Mouse (Mus musculus): ENCODE results near the gene Ints13. TPM values are rescaled to one million over a fixed set of nuclear protein-coding genes. Genes with fewer than 3 reads are reported as not detected.

Ints13 gene
- polyA plus RNA-seq (2014; fragmentation: Nextera tagmentation; extraction: Ambion mirVana): 87.8 and 96.1 TPM in 2 replicates

- Histone ChIP-seq H3K36me3 (replicated peaks; ENCODE audit: control insufficient read depth, insufficient read depth, low read depth, low read length) (no peaks in the 10 kb centered on the region), H3K4me3 (ENCODE audit: low read depth, low read length) (peak within 1 kb of the TSS; percentile 84), H3K4me2 (ENCODE audit: low read depth, low read length) (peak within 1 kb of the TSS; percentile 66), H3K9me3 (replicated peaks; ENCODE audit: control insufficient read depth, low read length) (no peaks in the 10 kb centered on the region), H3K9ac (replicated peaks; ENCODE audit: low read length) (peak within 1 kb of the TSS; percentile 94), H3K27ac (replicated peaks; ENCODE audit: low read depth, low read length) (peak within 1 kb of the TSS; percentile 89), H3K4me1 (ENCODE audit: control insufficient read depth, insufficient read depth, low read length) (no peaks in the 10 kb centered on the region; the same call in 1 of the 2 replicates), H3K27me3 (ENCODE audit: control insufficient read depth, insufficient read depth, low read length) (no peaks in the 10 kb centered on the region)
- ATAC-seq (replicated peaks; ENCODE audit: insufficient number of reproducible peaks, low FRiP score, low TSS enrichment, low read depth) (peak; percentile 94), DNase-seq (ENCODE audit: low spot score) (peak; percentile 99)
- WGBS: under 1% methylated on average over 76 of the region's 77 CpGs
These were observed at the start of gene Ints13 for GRCm38 (mm10) chr6:146577310-146578109. Ints13 (minus strand) TSS chr6:146577835.

GRCm38 (mm10) chr6:146616670-146617069, 39.0 kb upstream of the Ints13 start:
- Histone ChIP-seq H3K4me2 (ENCODE audit: low read depth, low read length) (no peak overlapping the region), H3K9me3 (replicated peaks; ENCODE audit: control insufficient read depth, low read length) (no peaks in the 10 kb centered on the region), H3K9ac (replicated peaks; ENCODE audit: low read length) (no peak overlapping the region), H3K27ac (replicated peaks; ENCODE audit: low read depth, low read length) (no peak overlapping the region), H3K4me3 (ENCODE audit: low read depth, low read length) (no peak overlapping the region), H3K27me3 (ENCODE audit: control insufficient read depth, insufficient read depth, low read length) (no peaks in the 10 kb centered on the region), H3K4me1 (ENCODE audit: control insufficient read depth, insufficient read depth, low read length) (no peaks in the 10 kb centered on the region), H3K36me3 (replicated peaks; ENCODE audit: control insufficient read depth, insufficient read depth, low read depth, low read length) (no peaks in the 10 kb centered on the region)
- no peak for ATAC-seq (replicated peaks; ENCODE audit: insufficient number of reproducible peaks, low FRiP score, low TSS enrichment, low read depth)
- 90% methylated on average over 2 of the region's 2 CpGs for WGBS
- DNase-seq (ENCODE audit: low spot score): no peak

- DNase-seq (ENCODE audit: low spot score) (no peak), ATAC-seq (replicated peaks; ENCODE audit: insufficient number of reproducible peaks, low FRiP score, low TSS enrichment, low read depth) (no peak)
- H3K4me2 ChIP-seq (ENCODE audit: low read depth, low read length): no peak overlapping the region
- WGBS: 91% methylated on average over 8 of the region's 8 CpGs
- no peaks in the 10 kb centered on the region for H3K27me3 ChIP-seq (ENCODE audit: control insufficient read depth, insufficient read depth, low read length)
- no peaks in the 10 kb centered on the region for H3K9me3 ChIP-seq (replicated peaks; ENCODE audit: control insufficient read depth, low read length)
- H3K36me3 ChIP-seq (replicated peaks; ENCODE audit: control insufficient read depth, insufficient read depth, low read depth, low read length): no peaks in the 10 kb centered on the region
- no peak overlapping the region for H3K4me3 ChIP-seq (ENCODE audit: low read depth, low read length)
- H3K4me1 ChIP-seq (ENCODE audit: control insufficient read depth, insufficient read depth, low read length): no peaks in the 10 kb centered on the region
- no peak overlapping the region for H3K27ac ChIP-seq (replicated peaks; ENCODE audit: low read depth, low read length)
- no peak overlapping the region for H3K9ac ChIP-seq (replicated peaks; ENCODE audit: low read length)
These were observed 38.3 kb upstream of the Ints13 start for GRCm38 (mm10) chr6:146615891-146616290.

- no peak overlapping the region for H3K9ac ChIP-seq (replicated peaks; ENCODE audit: low read length)
- no peak for DNase-seq (ENCODE audit: low spot score)
- no peaks in the 10 kb centered on the region for H3K9me3 ChIP-seq (replicated peaks; ENCODE audit: control insufficient read depth, low read length)
- H3K4me1 ChIP-seq (ENCODE audit: control insufficient read depth, insufficient read depth, low read length): no peaks in the 10 kb centered on the region
- H3K27ac ChIP-seq (replicated peaks; ENCODE audit: low read depth, low read length): no peak overlapping the region
- no peak overlapping the region for H3K4me3 ChIP-seq (ENCODE audit: low read depth, low read length)
- no peaks in the 10 kb centered on the region for H3K27me3 ChIP-seq (ENCODE audit: control insufficient read depth, insufficient read depth, low read length)
- ATAC-seq (replicated peaks; ENCODE audit: insufficient number of reproducible peaks, low FRiP score, low TSS enrichment, low read depth): no peak
- H3K4me2 ChIP-seq (ENCODE audit: low read depth, low read length): no peak overlapping the region
- no peaks in the 10 kb centered on the region; the same call in 1 of the 2 replicates for H3K36me3 ChIP-seq (replicated peaks; ENCODE audit: control insufficient read depth, insufficient read depth, low read depth, low read length)
- WGBS: 94% methylated on average over 5 of the region's 5 CpGs
These were observed 36.9 kb upstream of the Ints13 start for GRCm38 (mm10) chr6:146614541-146614940.

GRCm38 (mm10) chr6:146613907-146614306, 36.3 kb upstream of the Ints13 start:
- WGBS: 92% methylated on average over 5 of the region's 5 CpGs
- H3K4me1 ChIP-seq (ENCODE audit: control insufficient read depth, insufficient read depth, low read length): no peaks in the 10 kb centered on the region
- no peak overlapping the region for H3K9ac ChIP-seq (replicated peaks; ENCODE audit: low read length)
- no peaks in the 10 kb centered on the region for H3K27me3 ChIP-seq (ENCODE audit: control insufficient read depth, insufficient read depth, low read length)
- no peak overlapping the region for H3K4me3 ChIP-seq (ENCODE audit: low read depth, low read length)
- no peaks in the 10 kb centered on the region for H3K9me3 ChIP-seq (replicated peaks; ENCODE audit: control insufficient read depth, low read length)
- DNase-seq (ENCODE audit: low spot score): no peak
- ATAC-seq (replicated peaks; ENCODE audit: insufficient number of reproducible peaks, low FRiP score, low TSS enrichment, low read depth): no peak
- H3K4me2 ChIP-seq (ENCODE audit: low read depth, low read length): no peak overlapping the region
- H3K36me3 ChIP-seq (replicated peaks; ENCODE audit: control insufficient read depth, insufficient read depth, low read depth, low read length): no peaks in the 10 kb centered on the region; the same call in 1 of the 2 replicates
- H3K27ac ChIP-seq (replicated peaks; ENCODE audit: low read depth, low read length): no peak overlapping the region

GRCm38 (mm10) chr6:146612736-146613135, 35.1 kb upstream of the Ints13 start:
- ATAC-seq (replicated peaks; ENCODE audit: insufficient number of reproducible peaks, low FRiP score, low TSS enrichment, low read depth): no peak
- no peaks in the 10 kb centered on the region for H3K4me1 ChIP-seq (ENCODE audit: control insufficient read depth, insufficient read depth, low read length)
- no peaks in the 10 kb centered on the region for H3K27me3 ChIP-seq (ENCODE audit: control insufficient read depth, insufficient read depth, low read length)
- no peaks in the 10 kb centered on the region; the same call in 1 of the 2 replicates for H3K36me3 ChIP-seq (replicated peaks; ENCODE audit: control insufficient read depth, insufficient read depth, low read depth, low read length)
- no peak overlapping the region for H3K4me2 ChIP-seq (ENCODE audit: low read depth, low read length)
- H3K9me3 ChIP-seq (replicated peaks; ENCODE audit: control insufficient read depth, low read length): no peaks in the 10 kb centered on the region
- 91% methylated on average over 5 of the region's 5 CpGs for WGBS
- DNase-seq (ENCODE audit: low spot score): no peak
- no peak overlapping the region for H3K4me3 ChIP-seq (ENCODE audit: low read depth, low read length)
- H3K27ac ChIP-seq (replicated peaks; ENCODE audit: low read depth, low read length): no peak overlapping the region
- no peak overlapping the region for H3K9ac ChIP-seq (replicated peaks; ENCODE audit: low read length)

GRCm38 (mm10) chr6:146611897-146612296, 34.3 kb upstream of the Ints13 start:
- no peaks in the 10 kb centered on the region; the same call in 1 of the 2 replicates for H3K36me3 ChIP-seq (replicated peaks; ENCODE audit: control insufficient read depth, insufficient read depth, low read depth, low read length)
- H3K27me3 ChIP-seq (ENCODE audit: control insufficient read depth, insufficient read depth, low read length): no peaks in the 10 kb centered on the region
- no peak overlapping the region for H3K4me3 ChIP-seq (ENCODE audit: low read depth, low read length)
- 88% methylated on average over 7 of the region's 7 CpGs for WGBS
- no peak for DNase-seq (ENCODE audit: low spot score)
- no peaks in the 10 kb centered on the region for H3K9me3 ChIP-seq (replicated peaks; ENCODE audit: control insufficient read depth, low read length)
- H3K4me2 ChIP-seq (ENCODE audit: low read depth, low read length): no peak overlapping the region
- H3K27ac ChIP-seq (replicated peaks; ENCODE audit: low read depth, low read length): no peak overlapping the region
- no peaks in the 10 kb centered on the region for H3K4me1 ChIP-seq (ENCODE audit: control insufficient read depth, insufficient read depth, low read length)
- no peak for ATAC-seq (replicated peaks; ENCODE audit: insufficient number of reproducible peaks, low FRiP score, low TSS enrichment, low read depth)
- no peak overlapping the region for H3K9ac ChIP-seq (replicated peaks; ENCODE audit: low read length)

GRCm38 (mm10) chr6:146611385-146611784, 33.8 kb upstream of the Ints13 start:
- H3K4me3 ChIP-seq (ENCODE audit: low read depth, low read length): no peak overlapping the region
- H3K27me3 ChIP-seq (ENCODE audit: control insufficient read depth, insufficient read depth, low read length): no peaks in the 10 kb centered on the region
- no peak overlapping the region for H3K27ac ChIP-seq (replicated peaks; ENCODE audit: low read depth, low read length)
- DNase-seq (ENCODE audit: low spot score): no peak
- H3K4me2 ChIP-seq (ENCODE audit: low read depth, low read length): no peak overlapping the region
- no peaks in the 10 kb centered on the region for H3K9me3 ChIP-seq (replicated peaks; ENCODE audit: control insufficient read depth, low read length)
- 89% methylated on average over 6 of the region's 6 CpGs for WGBS
- H3K36me3 ChIP-seq (replicated peaks; ENCODE audit: control insufficient read depth, insufficient read depth, low read depth, low read length): no peaks in the 10 kb centered on the region; the same call in 1 of the 2 replicates
- no peak for ATAC-seq (replicated peaks; ENCODE audit: insufficient number of reproducible peaks, low FRiP score, low TSS enrichment, low read depth)
- no peaks in the 10 kb centered on the region for H3K4me1 ChIP-seq (ENCODE audit: control insufficient read depth, insufficient read depth, low read length)
- H3K9ac ChIP-seq (replicated peaks; ENCODE audit: low read length): no peak overlapping the region

Data from embryonic facial prominence, embryonic 11.5 days (tissue).